Mouse (Mus musculus): Measurements from ENCODE around the gene Diras2.
"Not testable (repeated sequence)": the region's sequence is repeated elsewhere in the genome, so short reads cannot be mapped to it uniquely, and the experiment has no call there.

Diras2 gene

GRCm38 (mm10) chr13:52516561-52516960 is 14.5 kb downstream of the Diras2 start:
- no peak for DNase-seq

DNA sequence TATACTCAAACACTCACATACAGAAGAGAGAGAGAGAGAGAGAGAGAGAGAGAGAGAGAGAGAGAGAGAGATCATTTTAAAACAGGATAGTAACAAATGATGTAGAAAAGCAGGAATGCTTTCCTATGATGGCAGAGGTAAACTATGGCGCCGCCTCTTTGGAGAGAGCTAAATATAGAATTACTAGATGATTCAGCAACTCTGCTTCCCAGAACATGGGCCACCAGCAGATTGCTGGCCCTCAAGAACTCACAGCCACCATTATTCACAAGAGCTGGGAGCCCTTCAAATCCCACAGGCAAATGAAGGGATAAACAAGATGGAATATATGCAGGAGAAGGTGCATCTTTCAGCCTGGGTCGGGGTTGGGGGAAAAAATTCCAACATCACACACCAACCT is 15.0 kb downstream of the Diras2 start:
- no peak for DNase-seq

- no peak for DNase-seq
Observed at GRCm38 (mm10) chr13:52513554-52513953, 17.5 kb downstream of the Diras2 start.

DNA sequence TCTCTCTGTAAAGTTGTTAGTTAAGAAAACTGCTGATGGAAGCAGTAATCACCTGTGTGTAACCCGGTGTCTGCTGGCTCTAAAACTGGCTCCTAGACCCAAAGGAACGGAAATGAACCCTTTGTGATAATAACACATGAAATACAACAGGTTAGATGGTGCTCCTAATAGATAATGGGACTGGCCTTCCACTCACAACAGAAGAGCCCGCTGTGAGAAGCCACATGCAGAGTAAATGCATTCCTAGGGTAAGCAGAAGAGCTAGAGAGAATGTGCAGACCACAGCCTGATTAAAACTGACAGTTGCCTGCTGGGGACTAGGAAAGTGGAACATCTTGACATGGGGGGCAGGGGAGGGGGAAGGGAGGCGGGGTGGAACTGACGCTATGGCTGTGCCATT is 18.7 kb downstream of the Diras2 start:
- no peak for DNase-seq

DNA sequence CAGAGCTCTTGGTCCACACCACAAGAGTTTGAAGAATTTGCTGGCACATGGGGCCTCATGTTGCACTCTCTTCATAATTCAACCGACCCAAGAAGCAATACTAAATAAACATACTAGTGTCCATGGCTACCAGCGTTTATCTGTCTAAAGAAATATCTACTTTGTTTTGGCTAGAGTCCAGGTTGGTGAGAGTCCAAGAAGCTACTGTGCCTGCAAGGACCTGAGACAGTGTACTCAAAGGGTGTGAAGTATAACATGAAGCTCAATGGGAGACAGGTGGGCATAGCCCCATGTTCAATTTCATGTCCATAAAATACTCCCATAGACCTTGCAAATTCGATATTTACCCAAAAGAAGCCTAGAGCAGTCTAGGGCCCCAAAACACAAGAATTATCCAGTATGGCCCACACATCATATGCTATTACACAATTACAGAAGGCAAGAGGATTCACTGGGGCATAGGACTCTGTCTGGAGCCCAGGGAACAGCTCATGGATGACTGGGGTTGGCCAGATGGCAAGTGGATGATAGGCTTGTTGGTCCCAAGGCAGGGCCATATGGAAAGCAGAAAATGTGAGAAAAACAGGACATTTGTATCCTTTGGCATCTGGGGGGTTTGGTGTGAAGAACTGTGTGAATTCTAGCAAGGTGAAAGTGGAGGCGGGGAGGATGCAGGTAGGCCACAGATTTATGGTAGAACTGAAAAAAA is 20.8 kb downstream of the Diras2 start:
- peak in 1 of 2 experiments; percentile 13 for DNase-seq

DNA sequence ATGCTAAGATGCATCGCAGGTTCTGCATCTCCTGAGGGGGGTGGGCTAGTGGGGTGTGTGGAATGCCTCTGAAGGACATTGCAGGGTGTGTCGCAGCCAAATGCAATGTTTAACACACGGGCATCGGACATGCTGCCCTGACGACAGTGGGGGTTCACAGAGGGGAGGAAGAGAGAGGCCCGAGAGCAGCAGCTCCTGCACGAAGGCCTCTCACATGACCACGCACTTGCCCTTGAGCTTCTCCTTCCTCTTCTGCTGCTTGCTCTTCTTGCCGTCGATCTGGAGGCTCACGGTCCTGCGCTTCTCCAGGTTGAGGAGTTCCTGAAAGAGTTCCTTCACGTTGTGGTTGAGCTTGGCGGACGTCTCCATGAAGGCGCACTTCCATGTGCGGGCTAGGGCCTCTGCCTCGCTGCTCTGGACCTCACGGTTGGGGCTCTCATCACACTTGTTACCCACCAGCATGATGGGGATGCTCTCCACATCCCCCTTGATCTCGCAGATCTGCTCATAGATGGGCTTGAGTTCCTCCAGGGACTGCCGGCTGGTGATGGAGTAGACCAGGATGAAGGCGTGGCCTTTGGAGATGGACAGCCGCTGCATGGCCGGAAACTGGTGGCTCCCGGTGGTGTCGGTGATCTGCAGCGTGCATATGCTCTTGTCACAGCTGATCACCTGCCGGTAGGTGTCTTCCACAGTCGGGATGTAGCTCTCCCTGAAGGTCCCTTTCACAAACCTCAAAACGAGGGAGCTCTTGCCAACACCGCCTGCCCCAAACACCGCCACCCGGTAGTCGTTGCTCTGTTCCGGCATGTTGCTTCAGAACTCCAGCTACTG is 23.4 kb downstream of the Diras2 start:
- no peak for DNase-seq

DNA sequence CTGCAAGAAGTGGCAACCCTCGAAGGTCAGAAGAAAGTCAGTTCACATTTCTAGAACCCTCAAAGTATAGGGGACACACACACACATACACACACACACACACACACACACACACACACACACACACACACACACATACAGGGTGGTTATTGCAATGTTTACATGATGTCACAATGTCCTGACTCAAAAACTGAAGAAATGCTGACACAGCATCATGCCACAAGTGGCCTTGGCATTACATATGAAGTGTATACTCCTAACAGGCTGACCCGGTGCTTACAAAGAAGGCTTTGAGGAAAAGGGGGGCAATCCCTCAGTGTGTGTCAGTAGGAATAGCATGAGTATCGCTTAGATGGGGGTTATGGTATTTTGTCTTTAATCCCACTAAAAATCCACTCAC is 24.3 kb downstream of the Diras2 start:
- not testable (repeated sequence) for DNase-seq

DNA sequence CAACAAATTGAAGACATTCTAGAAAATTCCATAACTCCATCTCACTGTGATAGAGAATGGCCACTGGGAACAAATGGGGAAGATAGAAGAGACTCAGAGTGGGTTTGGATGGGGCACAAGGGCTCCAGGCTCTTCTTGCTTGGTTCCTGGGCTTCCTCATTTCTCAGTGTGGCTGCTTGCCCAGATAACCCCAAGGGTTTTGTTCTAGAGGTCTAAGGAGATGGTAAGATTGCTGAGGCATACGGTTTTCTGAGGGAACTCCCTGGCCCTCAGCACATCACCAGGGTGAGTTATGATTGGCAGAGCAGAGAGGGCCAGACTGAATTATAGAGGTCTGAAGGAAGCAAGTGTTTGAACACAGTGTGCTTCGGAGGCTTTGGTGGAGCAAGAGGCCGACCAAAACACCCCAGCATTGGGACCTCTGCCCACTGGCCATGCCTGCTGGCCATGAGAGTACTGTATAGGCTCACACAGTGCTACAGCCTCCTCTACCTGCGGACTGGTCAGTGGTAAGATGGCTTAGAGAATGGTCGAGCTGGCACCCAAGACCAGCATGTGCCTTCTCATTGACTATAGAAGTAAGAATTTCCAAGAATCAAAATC is 25.3 kb downstream of the Diras2 start:
- not testable (repeated sequence) for DNase-seq

DNA sequence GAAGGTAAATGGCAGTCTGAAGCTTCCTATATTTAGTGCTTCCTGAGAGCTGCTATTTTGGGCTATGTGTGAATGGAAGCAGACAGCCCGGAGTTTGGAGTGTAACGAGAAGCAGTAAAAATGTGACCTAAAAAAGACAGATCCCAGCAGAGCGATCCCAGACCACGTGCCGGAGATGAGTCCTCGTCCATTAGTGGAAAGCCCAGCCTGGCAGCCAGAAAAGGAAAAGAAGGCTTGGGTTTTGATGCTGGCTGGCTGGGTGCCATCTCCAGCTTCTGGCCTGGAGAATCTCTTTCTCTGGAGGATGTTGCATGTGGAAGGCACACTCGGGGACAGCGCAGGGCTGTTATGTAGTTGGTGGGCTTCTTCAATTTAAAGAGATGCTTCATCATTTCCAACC is 29.4 kb downstream of the Diras2 start:
- peak in 1 of 2 experiments; percentile 6 for DNase-seq

DNA sequence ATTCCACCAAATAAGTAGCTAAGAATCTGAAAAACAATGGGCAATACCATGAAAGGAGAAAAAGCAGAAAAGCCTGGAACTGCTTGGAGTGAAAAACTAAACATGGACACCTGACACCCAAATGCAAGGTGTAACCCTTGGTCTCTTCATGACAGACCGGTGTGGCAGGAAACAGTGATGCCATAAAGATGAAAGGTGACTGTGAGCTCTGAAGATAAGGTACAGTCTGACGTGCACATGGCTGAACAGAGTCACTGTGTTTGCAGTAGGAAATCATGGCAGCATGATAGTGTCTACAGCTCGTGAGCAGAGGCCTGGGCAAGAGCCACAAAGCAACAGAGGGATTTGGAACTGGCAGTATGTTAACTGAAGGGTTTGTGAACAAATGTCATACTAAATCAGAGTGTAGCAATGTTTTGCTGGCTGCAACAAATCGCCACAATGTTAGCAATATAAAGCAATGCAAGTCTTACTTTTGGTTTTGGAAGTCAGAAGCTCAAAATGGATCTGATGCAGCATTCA is 34.0 kb downstream of the Diras2 start:
- no peak for DNase-seq

- no peak for DNase-seq
Observed at GRCm38 (mm10) chr13:52488821-52489220, 42.3 kb downstream of the Diras2 start.

GRCm38 (mm10) chr13:52484064-52484463 is 47.0 kb downstream of the Diras2 start:
- no peak for DNase-seq

DNA sequence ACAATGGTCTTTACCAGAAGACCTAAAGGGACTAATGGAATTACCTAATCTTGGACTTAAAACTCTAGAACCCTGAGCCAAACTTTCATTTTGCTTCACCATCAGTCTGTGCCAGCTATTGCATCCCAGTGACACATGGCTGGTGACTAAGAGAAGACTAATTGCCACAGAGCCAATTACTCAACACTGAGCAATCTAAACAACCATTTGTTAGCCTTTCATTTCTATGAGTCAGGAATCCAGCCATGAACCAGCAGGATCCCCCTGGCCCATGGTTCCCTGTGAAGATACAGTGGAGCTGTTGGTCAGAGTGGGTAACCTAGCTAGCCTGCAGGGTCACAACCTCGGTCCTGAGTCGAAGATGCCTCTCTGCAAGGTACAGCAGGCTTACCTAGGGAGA is 49.3 kb downstream of the Diras2 start:
- DNase-seq = no peak

- no peak for DNase-seq
Observed at GRCm38 (mm10) chr13:52479146-52479545, 51.9 kb downstream of the Diras2 start.

DNA sequence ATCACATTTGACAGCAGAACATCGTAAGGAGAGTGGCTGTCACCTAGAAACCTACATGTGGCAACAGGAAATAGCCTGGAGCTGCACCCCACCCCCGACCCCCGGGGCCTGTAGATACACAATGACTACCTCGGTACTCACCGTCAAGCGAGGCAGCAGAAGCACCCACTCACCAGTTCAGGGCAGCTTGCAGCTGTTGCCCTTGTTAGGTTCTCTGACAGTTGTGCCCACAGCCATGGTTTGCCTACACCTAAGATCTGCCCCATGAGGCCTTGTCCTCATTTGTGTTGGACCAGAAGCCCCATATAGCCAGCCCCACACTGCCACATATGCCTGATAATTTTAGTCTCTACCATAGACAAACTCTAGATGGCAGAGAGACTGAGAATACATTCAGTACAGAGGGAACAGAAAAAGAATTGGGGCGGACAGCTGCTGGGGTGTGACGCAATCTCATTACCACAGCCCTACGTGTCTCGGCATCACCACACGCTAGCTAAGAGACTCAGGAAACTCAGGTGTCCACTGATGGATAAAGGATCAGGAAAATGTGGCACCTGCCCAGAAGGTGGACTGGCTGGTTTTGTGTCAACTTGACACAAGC is 54.0 kb downstream of the Diras2 start:
- no peak for DNase-seq

DNA sequence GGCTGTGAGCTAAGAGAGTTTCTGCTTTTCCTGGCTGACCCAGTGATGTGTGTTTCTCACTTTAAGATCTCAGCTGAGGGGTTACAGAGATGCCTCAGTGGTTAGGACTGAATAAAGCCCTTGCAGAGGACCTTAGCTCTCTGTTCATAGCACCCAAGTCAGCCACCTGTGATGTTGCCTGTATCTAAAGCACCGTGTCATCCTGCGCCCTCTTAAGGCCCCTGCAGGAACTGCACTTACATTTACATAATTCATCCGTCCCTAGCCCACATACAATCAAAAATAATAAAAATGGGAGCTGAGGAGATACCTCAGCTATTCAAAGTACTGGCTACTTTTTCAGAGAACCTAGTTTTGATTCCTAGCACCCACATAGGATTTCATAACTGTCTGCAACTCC is 54.9 kb downstream of the Diras2 start:
- DNase-seq = no peak

DNA sequence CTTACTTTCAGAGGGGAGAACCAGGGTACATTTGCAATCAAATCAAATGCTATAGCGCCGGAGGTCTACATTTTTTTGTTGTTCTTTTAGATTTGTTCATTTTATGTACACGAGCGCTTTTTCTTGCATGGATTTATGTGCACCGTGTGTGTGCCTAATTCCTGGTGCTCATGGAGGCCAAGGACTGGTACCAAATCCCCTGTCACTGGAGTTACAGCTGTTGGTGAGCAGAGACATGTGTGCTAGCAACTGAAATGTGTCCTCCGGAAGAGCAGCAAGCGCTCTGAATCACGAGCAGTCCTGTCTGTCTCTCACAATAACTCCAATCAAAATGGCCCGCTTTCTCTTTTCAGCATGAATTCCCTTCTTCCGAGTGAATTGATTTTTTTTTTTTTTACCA is 55.8 kb downstream of the Diras2 start:
- DNase-seq = no peak

DNA sequence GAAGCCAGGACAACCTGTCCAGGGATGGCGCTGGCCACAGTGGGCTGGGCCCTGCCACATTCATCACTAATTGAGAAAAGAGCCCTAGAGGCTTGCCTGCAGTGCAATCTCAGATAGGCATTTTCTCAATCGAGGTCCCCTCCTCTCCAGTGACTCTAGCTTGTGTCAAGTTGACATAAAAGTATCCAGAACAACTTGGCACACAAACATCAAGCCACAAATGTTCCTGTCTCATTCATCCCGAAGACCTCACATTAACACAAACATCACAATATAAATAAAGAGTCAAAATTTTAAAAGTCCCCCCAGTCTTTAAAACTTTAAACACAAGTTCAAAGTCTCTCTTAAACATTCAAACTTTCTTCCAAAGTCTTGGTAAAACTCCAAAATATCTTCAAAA is 56.3 kb downstream of the Diras2 start:
- DNase-seq = no peak

DNA sequence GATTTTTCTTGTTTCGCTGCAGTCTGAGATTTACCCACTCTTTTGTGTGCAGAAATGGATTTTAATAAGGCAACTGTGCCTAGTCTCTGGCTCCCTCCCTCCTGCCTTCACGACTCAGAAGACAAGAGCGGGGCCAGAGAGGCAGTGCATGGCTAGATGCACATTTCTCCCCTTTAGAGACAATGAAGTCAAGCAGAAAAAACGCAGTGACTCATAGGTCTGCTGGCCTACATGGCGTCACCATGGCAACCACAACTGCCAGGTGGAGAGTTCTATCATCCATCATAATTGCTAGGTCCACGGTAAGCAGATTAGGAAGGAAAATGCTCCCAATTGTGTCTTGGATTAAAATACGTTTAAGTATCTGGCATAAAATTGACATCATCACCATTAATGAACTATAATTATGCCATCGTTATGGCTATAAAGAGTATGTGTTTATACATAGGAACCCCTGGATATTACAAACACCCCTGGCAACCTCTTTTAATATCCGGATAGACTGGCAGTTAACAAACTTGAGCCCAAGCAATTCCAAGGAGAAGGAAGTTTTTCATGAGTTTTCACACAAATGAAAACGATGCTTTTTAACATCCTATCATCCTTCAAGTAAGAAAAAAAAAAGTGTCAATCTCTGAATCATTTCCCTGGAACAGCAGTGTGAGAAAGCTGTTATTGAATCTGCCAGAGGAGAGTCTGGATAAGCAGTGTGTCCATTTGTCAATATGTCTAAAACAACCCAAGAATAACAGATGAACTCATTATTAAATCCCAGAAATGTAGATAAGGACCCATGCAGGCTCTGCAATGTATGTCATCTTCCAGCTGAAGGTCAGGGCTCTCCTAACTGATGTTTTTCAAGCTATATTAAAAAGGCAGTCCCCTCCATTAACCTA is 61.0 kb downstream of the Diras2 start:
- DNase-seq = no peak

- no peak for DNase-seq
Observed at GRCm38 (mm10) chr13:52465141-52465540, 65.9 kb downstream of the Diras2 start.

GRCm38 (mm10) chr13:52459982-52460381 is 71.1 kb downstream of the Diras2 start:
- no peak for DNase-seq

- DNase-seq = no peak
Observed at GRCm38 (mm10) chr13:52457889-52458324, 73.2 kb downstream of the Diras2 start.

Data from lung, adult 18-20 months (tissue).